Mouse (Mus musculus) frontal cortex, postnatal 36 days (tissue): ENCODE results near the gene Baiap2.

ENCODE experiments used
- DNase-seq, 2 experiments: peaks; one replicate each; pipeline ENCODE4 v3.0.0; 2022; ENCODE audit warnings: low spot score in 2 of 2

The Baiap2 gene

DNA sequence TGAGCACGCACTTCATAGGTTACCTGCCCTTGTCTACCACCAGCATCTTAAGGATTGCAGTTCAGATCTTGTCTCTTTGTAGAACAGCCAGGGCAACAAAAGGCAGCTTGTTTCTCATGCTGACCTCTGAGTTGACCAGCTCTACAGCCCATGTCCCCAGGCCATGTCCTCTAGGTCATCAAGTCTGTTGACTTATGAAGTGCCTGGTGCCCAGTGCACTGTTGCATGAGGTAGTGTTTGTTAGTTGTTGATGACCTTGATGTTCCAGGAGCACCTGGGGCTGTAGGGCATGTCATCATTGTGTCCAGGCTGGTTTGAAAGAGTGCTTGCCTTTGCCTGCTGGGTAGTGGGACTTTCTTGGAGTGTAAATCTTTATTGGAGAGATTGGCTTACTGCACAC, 4.9 kb downstream of the Baiap2 start:
- DNase-seq: no peak

DNA sequence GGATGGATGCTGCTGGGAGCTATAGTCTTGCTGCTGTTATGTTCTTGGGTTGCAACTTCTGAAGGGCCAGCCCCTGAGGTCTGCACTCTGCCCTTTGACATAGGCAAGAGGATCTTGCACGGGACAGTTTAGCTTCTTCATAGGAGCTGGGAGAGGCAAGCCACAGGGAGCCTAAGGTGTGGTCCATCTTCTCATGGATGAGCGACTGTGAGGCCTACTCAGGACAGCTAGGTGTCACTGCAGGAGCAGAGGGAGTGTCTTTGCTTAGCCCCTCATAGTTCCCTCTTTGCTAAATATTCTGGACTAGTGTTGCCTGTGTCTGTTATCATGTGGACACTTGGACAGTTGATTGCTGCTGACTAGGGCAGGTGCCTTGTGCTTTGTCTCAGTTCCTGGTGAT, 5.3 kb downstream of the Baiap2 start:
- no peak for DNase-seq

DNA sequence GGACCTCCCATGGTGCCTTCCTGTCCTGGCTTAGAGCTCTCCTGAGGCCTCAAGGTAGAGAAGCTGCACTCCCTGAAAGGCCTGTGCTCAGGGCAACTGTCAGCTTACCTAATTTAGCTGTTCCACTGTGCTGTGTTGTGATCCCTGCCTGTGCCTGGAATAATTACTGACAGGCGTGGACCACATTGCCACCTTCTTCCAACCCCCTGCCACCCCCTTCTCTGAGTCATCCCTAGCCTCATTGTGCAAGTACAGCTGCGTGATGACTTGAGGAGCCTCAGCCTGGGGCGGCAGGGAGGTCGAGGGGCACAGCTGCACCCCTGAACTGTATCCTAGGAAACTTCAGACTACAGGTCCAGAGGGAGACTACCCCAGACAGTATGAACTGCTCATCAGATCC, 5.7 kb downstream of the Baiap2 start:
- DNase-seq: no peak

DNA sequence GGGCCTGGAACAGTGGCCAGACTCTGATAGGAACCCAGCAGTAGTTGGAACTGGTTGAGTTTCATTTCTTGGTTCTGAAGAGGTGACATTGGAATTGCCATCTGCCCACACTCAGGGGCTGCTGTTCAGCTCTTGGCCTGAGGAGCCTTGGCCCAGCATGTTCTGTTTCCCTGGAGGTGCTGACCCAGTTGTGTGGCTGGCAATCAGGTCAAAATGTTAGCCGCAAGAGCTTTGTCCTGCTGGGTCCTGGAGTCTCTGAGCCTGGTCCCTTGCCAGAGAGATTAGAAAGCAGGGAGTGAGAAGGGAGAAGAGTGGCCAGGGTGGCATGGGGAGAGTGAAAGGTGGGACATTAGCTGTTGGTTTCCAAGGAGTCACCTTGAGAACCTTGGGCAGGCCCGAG, 6.2 kb downstream of the Baiap2 start:
- DNase-seq: no peak

DNA sequence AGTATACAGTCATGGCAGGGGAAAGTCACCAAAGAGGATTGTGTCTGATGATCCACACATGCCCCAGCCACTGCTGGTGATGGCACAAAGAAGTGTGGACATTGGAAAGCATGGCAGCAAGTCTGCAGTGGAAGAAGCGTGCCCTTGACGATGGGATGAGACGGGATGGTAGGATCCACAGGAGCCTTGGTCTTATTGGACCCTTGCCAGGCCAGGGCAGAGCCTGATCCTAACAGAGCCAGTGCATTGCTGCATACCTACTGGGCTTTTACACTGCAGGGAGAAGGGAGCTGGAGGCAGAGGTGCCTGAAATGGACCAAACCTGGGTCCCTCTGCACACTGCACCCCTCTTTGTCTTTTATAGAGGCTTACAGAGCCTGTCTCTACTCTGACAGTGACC, 8.0 kb downstream of the Baiap2 start:
- no peak for DNase-seq

GRCm38 (mm10) chr11:119951326-119951725, 8.8 kb downstream of the Baiap2 start:
- DNase-seq: no peak

DNA sequence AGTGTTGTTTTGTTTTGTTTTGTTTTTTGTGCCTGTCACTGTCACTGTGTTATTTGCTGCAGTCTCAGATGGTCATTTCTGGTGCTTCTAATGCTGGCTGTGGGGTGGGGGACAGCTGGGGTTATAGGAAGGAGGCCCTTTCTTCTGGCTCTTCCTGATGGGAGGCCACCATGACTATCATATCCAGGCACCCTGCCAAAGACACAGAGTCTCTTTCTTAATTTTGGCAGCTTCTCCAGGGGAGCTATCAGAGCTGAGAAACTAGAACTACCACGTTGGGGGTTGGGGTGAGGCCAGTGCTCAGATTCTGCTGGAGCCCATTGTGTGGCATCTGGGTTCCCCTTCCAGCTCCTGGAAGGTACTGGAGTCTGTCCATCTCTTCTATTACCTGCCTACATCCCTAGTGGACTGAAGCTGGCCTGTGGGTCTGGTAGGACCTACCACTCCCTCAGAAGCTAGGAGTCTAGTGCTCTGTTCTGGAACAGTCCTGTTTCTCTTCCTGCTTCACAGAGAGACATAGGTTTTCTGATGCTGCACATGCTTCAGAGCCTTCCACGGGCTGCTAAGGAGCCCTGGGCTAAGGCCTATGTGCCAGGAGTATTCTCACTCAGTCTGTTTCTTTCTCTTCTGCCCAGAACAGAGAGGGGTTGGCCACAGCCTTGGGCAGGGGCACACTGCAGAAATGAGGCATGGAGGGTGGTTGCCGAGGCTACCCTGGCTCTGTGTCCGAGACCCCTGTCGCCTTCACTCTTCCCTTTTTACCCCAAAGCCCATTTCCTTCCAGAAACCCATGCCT, 10.1 kb downstream of the Baiap2 start:
- no peak for DNase-seq

DNA sequence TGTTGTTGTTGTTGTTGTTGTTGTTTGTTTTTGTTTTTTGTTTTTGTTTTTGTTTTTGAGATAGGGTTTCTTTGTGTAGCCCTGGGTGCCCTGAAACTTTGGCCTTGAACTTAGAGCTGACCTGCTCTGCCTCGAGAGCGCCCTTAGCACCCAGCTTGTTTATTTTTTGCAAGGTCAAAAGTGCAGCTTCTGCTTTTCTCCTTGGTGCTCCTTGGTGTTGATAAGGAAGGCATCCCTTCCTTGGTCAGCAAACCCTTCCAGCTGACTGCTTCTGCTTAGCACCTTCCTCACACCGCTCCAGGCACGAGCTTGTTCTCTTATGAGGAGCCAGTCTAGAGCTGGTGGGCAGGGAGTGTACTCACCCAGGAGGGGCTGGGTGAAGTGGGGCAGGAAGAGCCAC, 11.7 kb downstream of the Baiap2 start:
- no peak for DNase-seq

DNA sequence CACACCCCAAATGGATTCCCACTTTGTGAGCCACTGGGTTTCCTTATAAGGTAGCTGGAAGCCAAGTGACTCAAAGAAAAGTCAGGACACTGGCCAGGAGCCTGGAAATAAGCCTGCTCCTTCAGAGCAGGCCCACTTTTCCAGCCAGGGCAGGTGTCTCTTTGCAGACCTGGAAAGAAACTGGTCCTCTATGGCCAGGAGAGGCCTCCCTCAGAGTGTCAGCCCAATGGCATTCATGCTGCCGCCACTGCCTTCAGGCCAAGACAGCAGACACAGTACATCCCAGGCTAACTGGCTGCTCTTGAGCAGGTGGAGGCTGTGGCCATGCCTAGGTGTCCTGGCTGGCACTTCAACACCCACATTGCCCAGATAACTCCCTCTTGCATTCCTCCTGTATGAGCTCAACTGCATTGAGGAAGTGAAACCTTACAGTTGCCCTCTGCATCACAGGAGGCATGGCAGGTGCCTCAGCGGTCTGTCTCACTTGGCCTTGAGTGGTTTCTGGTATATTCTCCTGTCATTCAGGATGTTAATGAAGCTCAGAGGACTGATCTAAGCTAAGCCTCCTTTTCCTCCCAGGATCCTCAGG, 12.3 kb downstream of the Baiap2 start:
- no peak for DNase-seq

DNA sequence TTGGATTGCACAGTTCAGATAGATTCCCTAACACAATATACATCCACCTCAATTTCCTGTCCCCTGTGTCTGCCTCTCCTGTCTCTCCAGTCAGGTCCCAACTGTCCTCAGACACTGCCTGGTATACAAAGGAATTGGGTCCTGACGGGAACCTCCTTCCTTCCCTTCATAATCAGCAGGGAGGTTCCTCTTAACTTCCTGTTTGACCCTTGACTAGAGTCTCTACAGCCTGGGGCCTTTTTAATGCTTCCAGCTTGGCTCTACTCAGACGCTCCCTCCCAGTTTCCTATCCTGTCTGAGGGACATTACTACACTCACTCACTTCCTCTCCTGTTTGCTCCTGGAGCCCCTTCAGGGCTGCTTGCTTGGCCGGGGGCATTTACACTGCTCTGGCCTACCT, 12.9 kb downstream of the Baiap2 start:
- DNase-seq: no peak

GRCm38 (mm10) chr11:119956590-119956989, 14.0 kb downstream of the Baiap2 start:
- DNase-seq: no peak

DNA sequence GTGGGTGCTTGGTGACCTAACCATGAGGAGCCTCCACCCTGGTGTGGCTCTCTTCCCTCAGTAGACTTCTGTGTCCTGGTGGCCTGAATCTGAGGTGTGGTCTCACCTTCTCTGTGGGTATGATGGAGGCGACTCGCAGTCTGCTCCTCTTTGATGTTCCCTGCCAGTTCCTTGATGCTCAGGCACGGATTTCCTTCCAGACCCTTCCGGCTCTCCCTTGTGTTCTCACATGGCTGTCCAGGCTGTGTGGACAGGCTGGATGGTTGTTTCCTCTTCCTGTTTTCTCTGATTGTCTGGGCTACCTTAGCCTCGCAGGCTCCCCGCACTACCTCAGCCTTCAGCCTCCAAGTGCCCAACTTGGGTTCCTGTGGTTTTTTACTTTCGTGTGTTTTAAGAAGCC, 16.3 kb downstream of the Baiap2 start:
- DNase-seq: no peak

GRCm38 (mm10) chr11:119959714-119960113, 17.2 kb downstream of the Baiap2 start:
- DNase-seq: no peak

DNA sequence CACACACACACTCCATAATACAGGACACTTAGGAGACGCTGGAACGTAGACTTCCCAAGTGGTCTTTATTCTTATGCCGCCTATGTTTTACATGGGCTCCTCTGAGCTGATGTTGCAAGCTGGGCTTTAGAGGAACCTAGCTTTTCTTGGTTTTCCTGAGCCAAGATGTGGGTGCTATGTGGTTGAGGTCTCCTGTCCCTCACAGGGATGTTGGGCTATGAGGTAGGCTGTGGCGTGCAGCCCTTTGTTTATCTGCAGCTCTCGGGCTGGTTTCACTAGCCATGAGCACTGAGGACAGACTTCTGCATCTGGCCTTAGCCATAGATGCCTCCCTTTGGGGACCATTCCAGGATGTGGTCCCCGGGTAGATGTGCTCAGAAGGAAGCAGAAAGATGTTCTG, 18.1 kb downstream of the Baiap2 start:
- DNase-seq: no peak

- DNase-seq: no peak
These were observed 18.9 kb downstream of the Baiap2 start for GRCm38 (mm10) chr11:119961511-119961910.

DNA sequence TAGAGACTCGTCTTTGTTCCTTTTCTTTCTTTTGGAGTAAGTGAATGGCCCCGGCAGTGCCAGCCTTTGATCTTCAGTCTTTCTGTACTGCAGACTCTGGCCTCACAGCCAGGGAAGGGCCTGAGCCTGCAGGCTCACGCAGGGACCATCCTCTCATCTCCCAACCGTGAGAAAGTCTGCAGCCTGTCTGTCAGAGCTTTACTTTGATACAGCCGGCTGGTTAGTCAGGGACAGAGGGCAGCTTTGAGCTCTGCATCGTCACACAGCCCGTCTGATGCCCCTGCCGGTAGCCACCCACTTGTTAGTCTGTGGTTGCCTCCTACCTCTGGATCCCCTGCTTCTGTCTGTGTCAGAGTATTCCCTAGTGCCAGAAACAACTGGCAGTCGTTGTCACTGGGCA, 22.5 kb downstream of the Baiap2 start:
- DNase-seq: no peak

DNA sequence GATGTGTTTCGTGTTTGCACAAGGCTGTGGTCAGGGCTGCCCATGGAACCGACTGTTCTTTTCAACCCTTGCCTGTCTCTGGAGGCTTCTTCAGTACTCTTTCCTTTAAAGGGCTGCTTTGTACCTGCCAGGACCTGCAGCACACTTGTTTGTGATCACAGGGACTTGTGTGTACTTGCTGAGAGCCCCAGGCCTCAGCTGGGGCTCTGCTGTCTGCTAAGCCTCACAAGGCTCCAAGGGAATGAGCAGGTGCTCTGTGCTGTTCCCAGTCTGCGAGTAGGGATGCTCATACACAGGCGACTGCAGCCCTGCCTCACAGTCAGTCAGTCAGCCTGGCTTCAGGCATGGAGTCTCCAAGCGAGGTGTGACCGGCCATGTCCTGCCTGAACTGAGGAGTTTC, 23.7 kb downstream of the Baiap2 start:
- no peak for DNase-seq

GRCm38 (mm10) chr11:119967401-119967800, 24.8 kb downstream of the Baiap2 start:
- no peak for DNase-seq

GRCm38 (mm10) chr11:119967892-119968291, 25.3 kb downstream of the Baiap2 start:
- no peak for DNase-seq

DNA sequence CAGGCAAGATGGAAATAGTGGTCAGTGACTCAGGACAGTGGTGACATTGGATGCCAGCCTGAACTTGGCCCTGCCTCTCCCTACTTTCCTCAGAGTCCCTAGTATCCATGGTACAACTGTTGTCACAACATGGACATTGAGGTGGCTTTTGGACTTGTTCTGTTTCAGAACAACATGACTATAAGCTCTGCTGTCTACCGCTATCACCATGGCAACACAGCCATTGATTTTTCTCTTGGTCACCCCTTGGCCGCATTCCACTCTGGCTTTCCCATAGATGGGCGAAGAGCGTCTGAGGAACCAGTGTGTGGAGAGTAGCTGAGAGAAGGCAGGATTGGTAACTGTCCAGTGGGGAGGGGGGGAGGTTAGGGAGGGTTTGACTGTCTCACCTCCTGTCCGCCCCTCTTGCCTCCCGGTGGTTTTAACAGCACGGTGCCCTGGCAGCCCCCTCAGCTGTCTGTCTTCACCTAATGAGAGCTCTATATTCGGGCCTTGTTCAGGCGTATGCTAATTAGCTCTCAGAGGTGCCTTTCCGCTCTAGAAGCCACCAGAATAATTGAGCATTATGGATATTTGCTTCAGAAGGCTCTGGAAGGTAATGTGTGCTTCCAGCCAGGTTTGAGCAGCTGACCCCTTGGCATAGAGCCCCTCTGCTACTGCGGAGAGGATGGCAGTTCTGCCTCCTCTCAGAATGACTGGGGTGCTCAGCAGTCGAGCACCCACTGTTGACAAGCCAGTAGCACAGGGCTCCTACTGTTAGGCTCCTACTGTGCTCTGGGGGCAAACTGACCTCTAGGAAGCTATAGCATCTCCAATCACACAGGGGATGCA, 27.7 kb downstream of the Baiap2 start:
- DNase-seq: no peak

DNA sequence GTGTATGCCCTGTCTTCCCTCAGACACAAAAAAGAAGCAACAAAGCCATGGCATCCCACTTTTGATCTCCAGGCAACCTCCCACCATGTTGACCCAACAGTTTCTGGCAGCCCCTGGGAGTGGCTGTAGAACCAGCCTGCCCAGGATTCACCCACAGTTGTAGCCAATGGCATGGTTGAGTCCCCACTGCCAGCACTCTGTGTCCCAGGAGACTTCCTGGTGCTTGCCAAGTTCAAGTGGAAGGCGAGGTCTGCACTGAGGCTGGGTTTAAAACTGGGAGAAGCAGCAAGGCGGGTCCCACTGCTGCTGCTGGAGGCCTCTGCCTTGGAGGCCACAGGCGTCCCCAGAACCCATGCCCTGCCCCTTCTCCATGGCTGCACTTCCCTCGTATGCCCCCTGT, 31.2 kb downstream of the Baiap2 start:
- DNase-seq: no peak

DNA sequence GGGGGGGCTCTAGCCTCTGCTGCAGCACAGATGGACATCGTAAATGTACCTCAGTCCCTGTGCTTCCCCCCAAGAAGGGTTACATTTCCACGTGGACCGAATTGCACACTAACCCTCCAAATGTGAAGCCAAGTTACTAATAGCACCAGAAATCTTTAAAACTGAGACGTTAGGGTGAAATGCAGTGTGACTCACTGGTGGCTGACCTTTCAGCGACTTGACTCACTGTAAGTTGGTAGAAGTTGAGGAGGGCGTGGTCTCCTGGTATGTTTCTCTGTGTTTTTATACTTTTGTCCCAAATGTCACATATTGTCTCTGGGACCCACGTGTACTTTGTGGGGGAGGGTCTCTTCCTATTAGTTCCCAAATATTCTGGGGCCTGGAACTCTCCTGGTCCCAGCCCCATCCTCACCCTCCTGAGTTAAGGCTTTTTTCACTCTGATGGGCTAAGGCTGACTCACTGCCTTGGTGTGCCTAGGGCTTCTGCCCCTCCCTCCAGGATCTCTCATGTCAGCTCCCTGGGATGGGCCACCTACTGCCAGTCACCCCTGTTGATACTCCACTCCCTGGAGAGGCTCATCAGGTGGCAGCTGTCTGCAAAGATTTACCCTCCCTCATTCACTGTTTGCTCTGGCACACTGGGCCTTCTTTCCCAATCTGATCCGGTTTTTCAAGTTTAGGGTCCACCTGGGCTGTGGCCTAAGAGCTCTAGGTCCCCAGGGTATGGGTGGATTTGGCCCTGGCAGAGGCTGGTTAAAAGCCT, 33.4 kb downstream of the Baiap2 start:
- DNase-seq: no peak
